Mouse (Mus musculus): ENCODE results near the gene Serpinc1. TPM values are rescaled to one million over a fixed set of nuclear protein-coding genes. Genes with fewer than 3 reads are reported as not detected.

Gene Serpinc1
- total and polyA plus RNA-seq, 3 experiments = 0.19 to 1.3 TPM; not detected in 1

- TF ChIP-seq ZNF384 (IDR thresholded peaks at IDR 0.05; ENCODE audit: low read depth, low read length) (no peak), JUND (IDR thresholded peaks at IDR 0.05; ENCODE audit: low read depth, low read length) (peak; percentile 80; the same call in 1 of the 2 replicates), ETS1 (IDR thresholded peaks at IDR 0.05; ENCODE audit: low read depth, low read length) (peak; percentile 98), POLR2AphosphoS2 (IDR thresholded peaks at IDR 0.05; ENCODE audit: low read length) (no peak; the same call in 1 of the 2 replicates), GATA1 (IDR thresholded peaks at IDR 0.05; ENCODE audit: low read depth, low read length) (peak; percentile 95), ZC3H11A (IDR thresholded peaks at IDR 0.05; ENCODE audit: low read depth, low read length) (no peak), MYC (IDR thresholded peaks at IDR 0.05; ENCODE audit: low read depth, low read length) (peak; percentile 80), RCOR1 (IDR thresholded peaks at IDR 0.05; ENCODE audit: low read depth, low read length) (peak; percentile 96), ELF1 (IDR thresholded peaks at IDR 0.05; ENCODE audit: low read depth, low read length) (no peak)
These were observed 15.2 kb upstream of the Serpinc1 start (continued) for GRCm38 (mm10) chr1:160963199-160963598.

- H3K79me2 ChIP-seq (ENCODE audit: control insufficient read depth, insufficient read depth, low read length, poor library complexity) = no peaks in the 10 kb centered on the region
- H3K9me3 ChIP-seq (replicated peaks; ENCODE audit: insufficient read depth, low read length) = no peaks in the 10 kb centered on the region
- no peak overlapping the region for H3K4me3 ChIP-seq (ENCODE audit: control insufficient read depth in 1 of 2, insufficient read depth in 1 of 2, low read depth in 2 of 2, low read length in 2 of 2)
- no peak overlapping the region for H3K9ac ChIP-seq (ENCODE audit: control insufficient read depth, low read depth, low read length, poor library complexity, severe bottlenecking)
- peak; percentile 53; the same call in 1 of the 2 replicates for TF ChIP-seq ETS1 (IDR thresholded peaks at IDR 0.05; ENCODE audit: low read depth, low read length)
- peak; percentile 55; the same call in 1 of the 2 replicates for TF ChIP-seq MXI1 (IDR thresholded peaks at IDR 0.05; ENCODE audit: low read depth, low read length)
- no peak for TF ChIP-seq RCOR1 (IDR thresholded peaks at IDR 0.05; ENCODE audit: low read depth, low read length)
- TF ChIP-seq TAL1 (IDR thresholded peaks at IDR 0.05; ENCODE audit: low read length) = no peak
- peak; percentile 21; the same call in 1 of the 2 replicates for TF ChIP-seq MAX (IDR thresholded peaks at IDR 0.05; ENCODE audit: low read length)
- TF ChIP-seq GATA1 (IDR thresholded peaks at IDR 0.05; ENCODE audit: low read depth, low read length) = peak; percentile 37; the same call in 1 of the 2 replicates
- no peak for TF ChIP-seq ZKSCAN1 (IDR thresholded peaks at IDR 0.05; ENCODE audit: low read depth, low read length)
- TF ChIP-seq MYC (IDR thresholded peaks at IDR 0.05; ENCODE audit: low read depth, low read length) = no peak
- H3K36me3 ChIP-seq (ENCODE audit: control insufficient read depth in 1 of 2, insufficient read depth in 2 of 2, low read length in 2 of 2) = peaks cover 24 to 49% of the 10 kb centered on the region in 2 experiments
- no peak overlapping the region for H3K27ac ChIP-seq (ENCODE audit: control insufficient read depth, low read depth, low read length)
- no peaks in the 10 kb centered on the region for H3K27me3 ChIP-seq (ENCODE audit: control insufficient read depth in 1 of 2, insufficient read depth in 2 of 2, low read length in 2 of 2)
- peaks cover 9 to 17% of the 10 kb centered on the region in 2 experiments for H3K4me1 ChIP-seq (ENCODE audit: control insufficient read depth in 1 of 2, insufficient read depth in 2 of 2, low read length in 2 of 2)
- DNase-seq (ENCODE audit: low read depth, low spot score) = peak; percentile 28
These were observed 11.1 kb upstream of the Serpinc1 start for GRCm38 (mm10) chr1:160967268-160967667.

GRCm38 (mm10) chr1:160968643-160969042 lies 9.7 kb upstream of the Serpinc1 start:
- Histone ChIP-seq H3K27me3 (ENCODE audit: control insufficient read depth in 1 of 2, insufficient read depth in 2 of 2, low read length in 2 of 2) (no peaks in the 10 kb centered on the region), H3K27ac (ENCODE audit: control insufficient read depth, low read depth, low read length) (no peak overlapping the region), H3K36me3 (ENCODE audit: control insufficient read depth in 1 of 2, insufficient read depth in 2 of 2, low read length in 2 of 2) (peaks cover 15 to 48% of the 10 kb centered on the region in 2 experiments), H3K9me3 (replicated peaks; ENCODE audit: insufficient read depth, low read length) (no peaks in the 10 kb centered on the region), H3K79me2 (ENCODE audit: control insufficient read depth, insufficient read depth, low read length, poor library complexity) (no peaks in the 10 kb centered on the region), H3K9ac (ENCODE audit: control insufficient read depth, low read depth, low read length, poor library complexity, severe bottlenecking) (no peak overlapping the region), H3K4me3 (ENCODE audit: control insufficient read depth in 1 of 2, insufficient read depth in 1 of 2, low read depth in 2 of 2, low read length in 2 of 2) (no peak overlapping the region), H3K4me1 (ENCODE audit: control insufficient read depth in 1 of 2, insufficient read depth in 2 of 2, low read length in 2 of 2) (peaks cover 3 to 14% of the 10 kb centered on the region in 2 experiments)
- TF ChIP-seq MAX (IDR thresholded peaks at IDR 0.05; ENCODE audit: low read length) (no peak), NELFE (IDR thresholded peaks at IDR 0.05; ENCODE audit: low read depth, low read length) (no peak), ZNF384 (IDR thresholded peaks at IDR 0.05; ENCODE audit: low read depth, low read length) (no peak), HCFC1 (IDR thresholded peaks at IDR 0.05; ENCODE audit: low read depth, low read length) (no peak), ZKSCAN1 (IDR thresholded peaks at IDR 0.05; ENCODE audit: low read depth, low read length) (no peak), BHLHE40 (IDR thresholded peaks at IDR 0.05; ENCODE audit: borderline replicate concordance, low read depth, low read length) (no peak), GATA1 (IDR thresholded peaks at IDR 0.05; ENCODE audit: low read depth, low read length) (no peak), ZC3H11A (IDR thresholded peaks at IDR 0.05; ENCODE audit: low read depth, low read length) (no peak), NRF1 (IDR thresholded peaks at IDR 0.05; ENCODE audit: insufficient read depth, low read depth, low read length, poor library complexity, severe bottlenecking) (no peak), ELF1 (IDR thresholded peaks at IDR 0.05; ENCODE audit: low read depth, low read length) (no peak), SMC3 (IDR thresholded peaks at IDR 0.05; ENCODE audit: low read depth, low read length) (no peak), ZMIZ1 (IDR thresholded peaks at IDR 0.05; ENCODE audit: low read depth, low read length) (no peak), MAZ (IDR thresholded peaks at IDR 0.05; ENCODE audit: low read depth, low read length) (no peak)
- DNase-seq (ENCODE audit: low read depth, low spot score) = no peak
